Mouse (Mus musculus) kidney, adult 10 weeks (tissue): ENCODE data around the gene Pctp. TPM values are rescaled to one million over a fixed set of nuclear protein-coding genes. Genes with fewer than 3 reads are reported as not detected.

Source experiments
- polyA plus RNA-seq: library from polyadenylated mRNA; stranded (reverse); fragments of 350-450 nt; fragmentation: Illumina TruSeq; extraction: RNeasy Lipid Tissue Mini Kit (QIAGEN cat#74804); gene quantifications from one replicate; pipeline ENCODE4 v1.2.3, GENCODE M21; 2014; ENCODE audit warnings: low read depth, low replicate concordance

Gene Pctp
- 19.6 TPM for polyA plus RNA-seq

DNA sequence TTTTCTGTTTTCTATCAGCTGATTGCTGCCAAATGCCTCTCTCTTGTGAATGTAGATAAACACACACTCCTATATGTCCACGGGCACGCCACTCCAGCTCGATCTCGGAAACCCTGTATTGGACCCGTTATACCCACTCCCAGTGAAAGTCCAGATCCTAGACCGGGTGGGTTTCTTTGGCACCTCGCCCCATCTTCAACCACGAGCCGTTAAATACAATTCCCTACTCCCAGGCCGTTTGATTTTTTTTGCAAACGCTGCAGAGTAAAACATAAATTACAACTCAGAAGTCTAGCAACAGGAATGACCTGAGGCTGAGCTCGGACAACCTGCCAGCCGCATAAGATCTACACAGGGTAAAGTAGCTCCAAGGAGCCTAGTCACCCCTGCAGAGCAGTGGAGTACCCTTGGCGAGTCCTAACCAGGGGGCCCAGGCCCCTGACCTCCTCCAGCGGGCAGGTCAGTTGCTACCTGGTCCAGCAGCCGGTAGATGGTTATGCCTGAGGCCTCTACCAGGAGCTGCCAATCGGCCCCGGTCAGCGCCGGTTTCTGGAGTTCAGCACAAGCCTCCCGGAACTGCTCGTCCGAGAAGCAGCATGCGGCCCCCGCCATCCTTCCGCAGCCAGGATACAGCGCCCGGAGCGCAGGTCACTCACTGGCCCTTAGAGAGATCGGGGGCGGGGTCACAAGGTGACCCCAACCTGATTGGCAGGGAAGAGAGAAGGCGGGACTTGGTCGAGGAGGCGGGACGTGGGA lies at the start of gene Pctp:
Gene Pctp, minus strand, starts transcription at position 664 of the 756 bp plus-strand sequence.

DNA sequence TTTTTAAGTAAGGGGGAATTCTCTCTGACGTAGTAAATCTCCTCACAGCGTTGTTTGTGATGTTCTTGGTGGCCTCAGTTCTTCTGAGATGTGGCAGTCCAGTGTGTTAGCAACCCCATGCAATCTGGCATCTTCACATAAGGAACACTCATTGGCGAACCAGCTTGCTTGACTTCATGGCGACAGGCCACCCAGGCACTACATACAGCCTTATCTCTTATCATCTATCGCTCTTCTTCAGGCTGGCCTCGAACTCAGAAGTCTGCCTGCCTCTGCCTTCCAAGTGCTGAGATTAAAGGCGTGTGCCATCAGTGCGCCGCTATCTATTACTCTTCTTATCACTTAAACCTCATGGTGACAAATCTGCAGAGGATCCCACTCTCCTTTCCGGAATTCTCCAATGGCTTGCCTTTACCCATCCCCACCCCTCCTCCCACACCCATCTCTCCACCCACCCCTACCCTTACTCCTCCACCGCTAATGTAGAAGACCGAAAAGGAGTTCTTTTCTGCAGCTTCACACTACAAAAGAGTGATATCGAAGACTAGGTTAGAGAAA lies 27.2 kb upstream of the Pctp start, which contains the start of gene Tmem100:
Gene Tmem100, plus strand, starts transcription at position 508 of the 558 bp plus-strand sequence.

Other genes starting within 250 kb of the Pctp start
- gene Ankfn1, start 225.2 kb downstream of the Pctp start, polyA plus RNA-seq, result not detected
- 5.3 TPM for gene Tmem100, start 27.5 kb upstream of the Pctp start, polyA plus RNA-seq
- gene Gm45716, start 184.8 kb upstream of the Pctp start, polyA plus RNA-seq, result 13.1 TPM
- 90.8 TPM for gene Mmd, start 246.6 kb upstream of the Pctp start, polyA plus RNA-seq